Mouse (Mus musculus): ENCODE measurements around the gene U2surp. TPM values are rescaled to one million over a fixed set of nuclear protein-coding genes. Genes with fewer than 3 reads are reported as not detected.

U2surp gene
- polyA plus RNA-seq, 1 experiment from 2014 or later: 153 TPM

DNA sequence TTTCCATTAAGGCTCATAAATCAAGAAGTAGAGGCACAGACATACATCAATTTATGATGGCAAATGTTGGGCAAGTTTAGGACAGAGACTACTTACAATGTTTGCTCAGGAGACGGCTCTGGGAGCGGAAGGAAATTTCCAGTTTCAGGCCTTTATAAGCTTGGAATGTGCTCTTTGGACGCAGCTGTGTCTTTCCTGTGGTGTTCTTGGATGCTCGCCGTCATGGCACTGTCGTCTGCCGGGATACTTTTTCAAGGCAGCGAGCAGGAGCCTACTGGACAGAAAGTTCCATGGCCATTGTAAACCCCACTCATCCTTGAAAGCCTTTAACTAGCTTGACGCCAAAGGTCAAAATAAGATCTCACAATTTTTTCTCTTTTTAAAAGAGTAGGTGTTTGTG, 73.9 kb downstream of the U2surp start:
- no peak overlapping the region for H3K27ac ChIP-seq
- peaks cover 13% of the 10 kb centered on the region for H3K4me1 ChIP-seq (replicated peaks)
- no peaks in the 10 kb centered on the region for H3K9me3 ChIP-seq
- WGBS: 90% methylated on average over 9 of the region's 9 CpGs
- H3K9ac ChIP-seq (replicated peaks): no peak overlapping the region
- no peak for ATAC-seq
- H3K4me2 ChIP-seq (replicated peaks): no peak overlapping the region
- no peaks in the 10 kb centered on the region for H3K36me3 ChIP-seq
- H3K4me3 ChIP-seq (replicated peaks): no peak overlapping the region
- no peaks in the 10 kb centered on the region for H3K27me3 ChIP-seq

GRCm38 (mm10) chr9:95436294-95436613, 75.5 kb downstream of the U2surp start:
- H3K4me1 ChIP-seq (replicated peaks): no peaks in the 10 kb centered on the region
- no peaks in the 10 kb centered on the region for H3K9me3 ChIP-seq
- H3K27me3 ChIP-seq: no peaks in the 10 kb centered on the region
- H3K4me3 ChIP-seq (replicated peaks): no peak overlapping the region
- no peak for ATAC-seq
- H3K4me2 ChIP-seq (replicated peaks): no peak overlapping the region
- no peaks in the 10 kb centered on the region for H3K36me3 ChIP-seq
- 82% methylated on average over 4 of the region's 4 CpGs for WGBS
- no peak overlapping the region for H3K27ac ChIP-seq
- H3K9ac ChIP-seq (replicated peaks): no peak overlapping the region

GRCm38 (mm10) chr9:95435506-95436293, 76.1 kb downstream of the U2surp start:
- Histone ChIP-seq H3K27ac (no peak overlapping the region), H3K9me3 (no peaks in the 10 kb centered on the region), H3K36me3 (no peaks in the 10 kb centered on the region), H3K9ac (replicated peaks) (no peak overlapping the region), H3K4me1 (replicated peaks) (no peaks in the 10 kb centered on the region), H3K4me3 (replicated peaks) (no peak overlapping the region), H3K4me2 (replicated peaks) (no peak overlapping the region), H3K27me3 (no peaks in the 10 kb centered on the region)
- ATAC-seq: no peak
- 78% methylated on average over 20 of the region's 20 CpGs for WGBS

GRCm38 (mm10) chr9:95428277-95428676, 83.5 kb downstream of the U2surp start:
- H3K27ac ChIP-seq: no peak overlapping the region
- H3K36me3 ChIP-seq: no peaks in the 10 kb centered on the region
- no peak overlapping the region for H3K9ac ChIP-seq (replicated peaks)
- no peaks in the 10 kb centered on the region for H3K4me1 ChIP-seq (replicated peaks)
- 86% methylated on average over 4 of the region's 4 CpGs for WGBS
- H3K4me3 ChIP-seq (replicated peaks): no peak overlapping the region
- H3K9me3 ChIP-seq: peaks cover 4% of the 10 kb centered on the region; the same call in 1 of the 2 replicates
- no peak overlapping the region for H3K4me2 ChIP-seq (replicated peaks)
- H3K27me3 ChIP-seq: no peaks in the 10 kb centered on the region
- no peak for ATAC-seq

DNA sequence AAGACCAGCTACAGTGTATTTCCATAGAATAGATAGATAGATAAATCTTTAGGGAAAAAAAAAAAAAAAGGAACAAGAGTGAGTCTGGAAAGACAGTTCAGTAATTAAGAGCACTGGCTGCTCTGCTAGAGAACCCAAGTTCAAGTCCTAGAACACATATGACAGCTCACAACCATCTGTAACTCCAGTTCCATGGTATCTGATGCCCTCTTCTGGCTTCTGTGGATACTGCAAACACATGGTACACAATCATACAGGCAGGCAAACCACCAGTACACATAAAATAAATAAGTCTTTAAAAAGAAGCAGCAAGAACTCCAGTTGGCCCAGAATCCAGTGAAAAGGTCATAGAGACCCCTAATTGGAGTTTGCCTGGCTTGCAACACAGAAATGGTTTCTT, 97.9 kb downstream of the U2surp start:
- H3K4me1 ChIP-seq (replicated peaks): no peaks in the 10 kb centered on the region
- H3K27ac ChIP-seq: no peak overlapping the region
- H3K27me3 ChIP-seq: no peaks in the 10 kb centered on the region
- no peaks in the 10 kb centered on the region for H3K36me3 ChIP-seq
- no peak overlapping the region for H3K4me2 ChIP-seq (replicated peaks)
- H3K9ac ChIP-seq (replicated peaks): no peak overlapping the region
- no peaks in the 10 kb centered on the region for H3K9me3 ChIP-seq
- ATAC-seq: no peak
- no peak overlapping the region for H3K4me3 ChIP-seq (replicated peaks)

- Histone ChIP-seq H3K4me2 (replicated peaks) (no peak overlapping the region), H3K9ac (replicated peaks) (no peak overlapping the region), H3K36me3 (no peaks in the 10 kb centered on the region), H3K4me3 (replicated peaks) (no peak overlapping the region), H3K27me3 (peaks cover 3% of the 10 kb centered on the region), H3K27ac (no peak overlapping the region), H3K4me1 (replicated peaks) (peaks cover 8% of the 10 kb centered on the region), H3K9me3 (no peaks in the 10 kb centered on the region)
- 93% methylated on average over 4 of the region's 4 CpGs for WGBS
- no peak for ATAC-seq
These were observed 99.7 kb downstream of the U2surp start for GRCm38 (mm10) chr9:95412047-95412446.

- Histone ChIP-seq H3K4me1 (replicated peaks) (peaks cover 29% of the 10 kb centered on the region), H3K9ac (replicated peaks) (peak overlapping the region; percentile 93), H3K4me3 (replicated peaks) (peak overlapping the region; percentile 85), H3K4me2 (replicated peaks) (peak overlapping the region; percentile 97), H3K27me3 (peaks cover 15% of the 10 kb centered on the region), H3K36me3 (peaks cover 4% of the 10 kb centered on the region; the same call in 1 of the 2 replicates), H3K27ac (peak overlapping the region; percentile 84), H3K9me3 (no peaks in the 10 kb centered on the region)
- WGBS: under 1% methylated on average over 24 of the region's 24 CpGs
- peak; percentile 25; the same call in 1 of the 2 replicates for ATAC-seq
These were observed 104.1 kb downstream of the U2surp start for GRCm38 (mm10) chr9:95407586-95408220.

Other genes with a start within 250 kb of the U2surp start
- 11.0 and 13.5 TPM in 2 replicates for gene Chst2, start 105.3 kb downstream of the U2surp start, polyA plus RNA-seq (2015; fragmentation: Nextera tagmentation; extraction: Ambion mirVana)
- 1.8 and 1.9 TPM in 2 replicates for gene Paqr9, start 47.7 kb upstream of the U2surp start, polyA plus RNA-seq (2015; fragmentation: Nextera tagmentation; extraction: Ambion mirVana)
- 1.8 and 2.5 TPM in 2 replicates for gene Pcolce2, start 125.6 kb upstream of the U2surp start, polyA plus RNA-seq (2015; fragmentation: Nextera tagmentation; extraction: Ambion mirVana)
- 3.8 and 4.8 TPM in 2 replicates for gene Trpc1, start 238.4 kb upstream of the U2surp start, polyA plus RNA-seq (2015; fragmentation: Nextera tagmentation; extraction: Ambion mirVana)